Mouse (Mus musculus) C2C12 (cell line): ENCODE measurements at regions not wholly inside any gene's neighbourhood (a gene's known extent, or its start where the extent isn't known, plus 50 kb on each side); places are given as distances from the start of the nearest gene placed in this dataset.

ENCODE experiments used
- H3K27me3 ChIP-seq: one replicate; pipeline ENCODE4 v1.6.1; 2011; ENCODE audit not compliant: control insufficient read depth, insufficient read depth, insufficient read length
- H3K36me3 ChIP-seq: one replicate; pipeline ENCODE4 v1.6.1; 2011; ENCODE audit not compliant: control insufficient read depth, insufficient read depth
- H3K4me3 ChIP-seq: one replicate; pipeline ENCODE4 v1.5.1; 2011; ENCODE audit warnings: mild to moderate bottlenecking, control low read depth; ENCODE audit not compliant: poor library complexity, insufficient read depth, severe bottlenecking
- H3K79me2 ChIP-seq: one replicate; pipeline ENCODE4 v1.6.1; 2011; ENCODE audit not compliant: control insufficient read depth, insufficient read depth
- H3K79me3 ChIP-seq: one replicate; pipeline ENCODE4 v1.6.1; 2011; ENCODE audit warnings: low read depth, control low read depth
- H3ac ChIP-seq: one replicate; pipeline ENCODE3; 2011; ENCODE audit warnings: low read depth; ENCODE audit not compliant: control insufficient read depth, insufficient read length
- CEBPB ChIP-seq: IDR thresholded peaks from one replicate; pipeline ENCODE4 v1.6.1; 2011; ENCODE audit warnings: low read depth, mild to moderate bottlenecking, control low read depth, moderate library complexity
- CTCF ChIP-seq: IDR thresholded peaks from one replicate; pipeline ENCODE4 v1.5.1; 2011; ENCODE audit not compliant: control insufficient read depth, insufficient read depth, insufficient read length
- FOSL1 ChIP-seq: IDR thresholded peaks from one replicate; pipeline ENCODE4 v1.8.0; 2011; ENCODE audit warnings: mild to moderate bottlenecking, low read length; ENCODE audit not compliant: poor library complexity, insufficient read depth, severe bottlenecking
- MAX ChIP-seq: IDR thresholded peaks from one replicate; pipeline ENCODE4 v1.6.1; 2011; ENCODE audit warnings: mild to moderate bottlenecking, control low read depth
- MYOD1 ChIP-seq: IDR thresholded peaks from one replicate; pipeline ENCODE4 v1.6.1; 2011; ENCODE audit warnings: low read depth; ENCODE audit not compliant: control insufficient read depth, insufficient read length
- MYOG ChIP-seq: IDR thresholded peaks from one replicate; pipeline ENCODE4 v1.6.1; 2011; ENCODE audit not compliant: control insufficient read depth, insufficient read length; ENCODE audit errors: extremely low read depth
- USF1 ChIP-seq: IDR thresholded peaks from one replicate; pipeline ENCODE4 v1.6.1; 2011; ENCODE audit warnings: low read depth, mild to moderate bottlenecking, control low read depth, moderate library complexity

GRCm38 (mm10) chr12:71503265-71503664, 193.6 kb downstream of the Dact1 start:
- Histone ChIP-seq H3K27me3 (no peaks in the 10 kb centered on the region), H3K79me3 (no peaks in the 10 kb centered on the region), H3K36me3 (no peaks in the 10 kb centered on the region)

GRCm38 (mm10) chr12:71506206-71506605, 196.5 kb downstream of the Dact1 start:
- Histone ChIP-seq H3K36me3 (no peaks in the 10 kb centered on the region), H3K27me3 (no peaks in the 10 kb centered on the region), H3K79me3 (no peaks in the 10 kb centered on the region), H3K4me3 (no peak overlapping the region), H3ac (no peak overlapping the region), H3K79me2 (no peaks in the 10 kb centered on the region)
- TF ChIP-seq MYOG = no peak
- no peak for TF ChIP-seq CTCF
- TF ChIP-seq MAX = no peak
- no peak for TF ChIP-seq USF1
- no peak for TF ChIP-seq CEBPB
- no peak for TF ChIP-seq FOSL1
- TF ChIP-seq MYOD1 = no peak

More at GRCm38 (mm10) chr12:71503265-71503664, 193.6 kb downstream of the Dact1 start:
- H3K4me3 ChIP-seq = no peak overlapping the region
- H3ac ChIP-seq = no peak overlapping the region
- H3K79me2 ChIP-seq = no peaks in the 10 kb centered on the region
- TF ChIP-seq CEBPB = no peak
- no peak for TF ChIP-seq USF1
- TF ChIP-seq MAX = no peak
- TF ChIP-seq CTCF = no peak
- no peak for TF ChIP-seq MYOD1
- TF ChIP-seq MYOG = no peak
- no peak for TF ChIP-seq FOSL1

GRCm38 (mm10) chr12:71506716-71507115, 197.0 kb downstream of the Dact1 start:
- no peak overlapping the region for H3K4me3 ChIP-seq

GRCm38 (mm10) chr12:71512915-71513612, 203.4 kb downstream of the Dact1 start:
- Histone ChIP-seq H3ac (no peak overlapping the region), H3K79me3 (no peaks in the 10 kb centered on the region), H3K79me2 (no peaks in the 10 kb centered on the region), H3K27me3 (no peaks in the 10 kb centered on the region), H3K4me3 (no peak overlapping the region), H3K36me3 (no peaks in the 10 kb centered on the region)
- TF ChIP-seq CTCF (no peak), MYOG (no peak), USF1 (no peak), CEBPB (no peak), FOSL1 (no peak), MYOD1 (no peak), MAX (no peak)

More at GRCm38 (mm10) chr12:71506716-71507115, 197.0 kb downstream of the Dact1 start:
- Histone ChIP-seq H3K79me2 (no peaks in the 10 kb centered on the region), H3K79me3 (no peaks in the 10 kb centered on the region), H3K36me3 (no peaks in the 10 kb centered on the region), H3K27me3 (no peaks in the 10 kb centered on the region), H3ac (no peak overlapping the region)
- TF ChIP-seq MAX (no peak), CEBPB (no peak), MYOD1 (no peak), CTCF (no peak), USF1 (no peak), MYOG (no peak)

GRCm38 (mm10) chr12:71519520-71519919, 209.8 kb downstream of the Dact1 start:
- no peaks in the 10 kb centered on the region for H3K79me3 ChIP-seq
- no peak for TF ChIP-seq CTCF
- TF ChIP-seq CEBPB = no peak
- no peak for TF ChIP-seq MYOD1
- TF ChIP-seq USF1 = no peak
- TF ChIP-seq FOSL1 = no peak
- TF ChIP-seq MYOG = no peak
- no peak for TF ChIP-seq MAX
- H3ac ChIP-seq = no peak overlapping the region
- H3K36me3 ChIP-seq = no peaks in the 10 kb centered on the region
- no peak overlapping the region for H3K4me3 ChIP-seq
- no peaks in the 10 kb centered on the region for H3K79me2 ChIP-seq
- H3K27me3 ChIP-seq = no peaks in the 10 kb centered on the region

- H3K36me3 ChIP-seq = no peaks in the 10 kb centered on the region
- TF ChIP-seq MYOG = no peak
- TF ChIP-seq MAX = no peak
- TF ChIP-seq FOSL1 = no peak
- TF ChIP-seq MYOD1 = no peak
- no peak for TF ChIP-seq CTCF
- TF ChIP-seq CEBPB = no peak
- TF ChIP-seq USF1 = no peak
Observed at GRCm38 (mm10) chr12:71521936-71522335, 212.3 kb downstream of the Dact1 start.

More at GRCm38 (mm10) chr12:71521936-71522335, 212.3 kb downstream of the Dact1 start:
- no peak overlapping the region for H3ac ChIP-seq
- no peaks in the 10 kb centered on the region for H3K27me3 ChIP-seq
- no peaks in the 10 kb centered on the region for H3K79me2 ChIP-seq
- H3K4me3 ChIP-seq = no peak overlapping the region
- H3K79me3 ChIP-seq = no peaks in the 10 kb centered on the region
